Mouse (Mus musculus): ENCODE data around the gene Ankrd63. TPM values are rescaled to one million over a fixed set of nuclear protein-coding genes. Genes with fewer than 3 reads are reported as not detected.
A peak's percentile ranks its signal among the peaks of the same experiment; 100 is the strongest.

Ankrd63 gene
- total and polyA plus RNA-seq, 2 experiments = not detected

DNA sequence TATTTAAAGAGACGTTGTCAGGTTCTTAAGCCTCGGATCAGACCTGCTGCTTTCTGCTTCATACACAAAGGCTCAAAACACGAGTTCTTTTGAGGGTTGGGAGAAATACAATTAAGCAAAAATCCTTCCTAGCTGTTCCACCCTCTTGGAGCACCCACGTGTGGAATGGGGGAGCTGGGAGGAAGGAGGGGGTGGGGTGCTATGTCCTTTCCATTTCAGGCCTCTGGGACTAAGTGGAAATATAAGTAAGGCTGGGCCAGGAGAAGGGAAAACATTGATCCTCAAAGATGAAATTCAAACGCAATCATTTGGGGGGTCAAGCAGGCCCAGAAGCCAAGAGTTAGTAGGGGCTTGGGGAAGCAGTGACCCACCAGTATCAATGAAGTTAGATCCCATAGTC lies 2.6 kb downstream of the Ankrd63 start:
- Histone ChIP-seq H3K27me3 (ENCODE audit: control insufficient read depth, insufficient read depth, low read length) (peaks cover 27% of the 10 kb centered on the region), H3K4me3 (ENCODE audit: insufficient read depth, low read depth, low read length) (no peak overlapping the region), H3K79me2 (ENCODE audit: control insufficient read depth, insufficient read depth, low read length) (no peaks in the 10 kb centered on the region), H3K9ac (ENCODE audit: low read depth, low read length) (no peak overlapping the region), H3K4me1 (ENCODE audit: control insufficient read depth, insufficient read depth, low read length) (peaks cover 9% of the 10 kb centered on the region), H3K36me3 (ENCODE audit: control insufficient read depth, insufficient read depth, low read length) (no peaks in the 10 kb centered on the region), H3K27ac (replicated peaks; ENCODE audit: insufficient read depth, low read depth, low read length) (no peak overlapping the region)
- 27% methylated on average over 5 of the region's 5 CpGs for WGBS
- DNase-seq (ENCODE audit: extremely low read depth, low read depth, low spot score) = no peak
- TF ChIP-seq POLR2A (IDR thresholded peaks at IDR 0.05; ENCODE audit: extremely low read depth, insufficient read depth, low read length) (no peak), CTCF (IDR thresholded peaks at IDR 0.05; ENCODE audit: low read depth, low read length) (no peak)

DNA sequence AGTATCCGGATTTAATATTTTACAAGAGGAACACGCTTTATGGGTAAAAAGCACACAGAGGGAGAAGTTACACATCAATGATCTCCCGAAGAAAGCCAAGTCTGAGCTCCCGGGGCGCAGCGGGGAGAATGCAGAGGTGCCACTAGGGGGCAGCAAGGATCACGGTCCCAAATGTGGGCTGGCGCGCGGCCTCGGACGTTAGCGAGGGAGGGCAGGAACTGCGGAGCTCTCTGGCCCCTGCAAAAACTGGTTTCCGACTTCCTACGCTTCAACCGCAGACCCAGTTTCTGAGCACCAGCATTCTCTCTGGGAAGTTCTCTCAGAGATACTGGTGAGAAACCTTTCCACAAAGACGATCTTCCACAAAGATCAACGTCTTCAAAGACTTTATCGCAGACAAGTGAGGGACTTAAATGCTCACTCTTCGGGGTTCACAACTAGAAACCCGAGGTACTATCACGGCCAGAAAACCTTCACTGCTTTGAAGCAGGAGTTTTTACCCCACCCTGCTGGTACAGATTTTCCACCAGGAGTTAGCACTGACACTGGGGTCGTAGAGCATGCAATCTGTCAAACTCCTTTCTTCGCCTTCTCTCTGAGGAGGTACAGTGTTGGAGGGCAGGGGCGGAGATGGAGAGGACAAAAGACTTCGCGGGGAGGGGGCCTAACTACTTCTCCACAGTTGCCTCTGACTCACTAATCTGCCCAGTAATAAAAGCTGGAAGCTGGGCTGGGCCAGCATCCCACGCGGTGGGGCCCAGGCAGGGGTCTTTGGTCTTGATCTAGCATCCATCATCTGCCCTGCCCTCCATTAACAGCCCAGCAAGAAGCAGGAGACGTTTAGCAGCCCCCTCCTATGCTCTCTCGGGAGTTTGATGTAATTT lies 3.3 kb downstream of the Ankrd63 start:
- Histone ChIP-seq H3K27me3 (ENCODE audit: control insufficient read depth, insufficient read depth, low read length) (peaks cover 27% of the 10 kb centered on the region), H3K79me2 (ENCODE audit: control insufficient read depth, insufficient read depth, low read length) (no peaks in the 10 kb centered on the region), H3K4me1 (ENCODE audit: control insufficient read depth, insufficient read depth, low read length) (peaks cover 11% of the 10 kb centered on the region), H3K9ac (ENCODE audit: low read depth, low read length) (no peak overlapping the region), H3K36me3 (ENCODE audit: control insufficient read depth, insufficient read depth, low read length) (no peaks in the 10 kb centered on the region), H3K4me3 (ENCODE audit: insufficient read depth, low read depth, low read length) (no peak overlapping the region), H3K27ac (replicated peaks; ENCODE audit: insufficient read depth, low read depth, low read length) (no peak overlapping the region)
- peak; percentile 89 for TF ChIP-seq CTCF (IDR thresholded peaks at IDR 0.05; ENCODE audit: low read depth, low read length)
- no peak for TF ChIP-seq POLR2A (IDR thresholded peaks at IDR 0.05; ENCODE audit: extremely low read depth, insufficient read depth, low read length)
- peak; percentile 22 for DNase-seq (ENCODE audit: extremely low read depth, low read depth, low spot score)
- 7% methylated on average over 32 of the region's 32 CpGs for WGBS

DNA sequence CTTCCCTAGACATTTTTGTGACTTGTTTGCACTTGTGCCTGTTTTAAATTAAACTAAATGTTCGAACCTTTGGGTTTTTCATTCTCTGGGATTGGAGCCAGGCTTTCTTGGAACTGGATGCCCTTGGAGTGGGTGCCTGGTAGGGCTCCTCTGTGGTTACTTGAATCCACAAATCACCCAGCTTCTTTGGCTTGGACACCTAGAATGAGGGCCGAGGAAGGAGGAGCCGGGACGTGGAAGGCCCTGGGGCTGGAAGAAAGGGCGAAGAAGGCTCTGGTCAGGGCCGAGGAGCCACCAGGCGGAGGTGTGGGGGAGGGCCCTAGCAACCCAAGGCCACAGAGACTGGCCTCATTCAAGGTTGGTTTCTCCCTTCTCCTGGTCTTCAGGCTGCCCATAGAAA lies 5.8 kb downstream of the Ankrd63 start:
- no peaks in the 10 kb centered on the region for H3K79me2 ChIP-seq (ENCODE audit: control insufficient read depth, insufficient read depth, low read length)
- H3K27me3 ChIP-seq (ENCODE audit: control insufficient read depth, insufficient read depth, low read length) = peaks cover 12% of the 10 kb centered on the region
- H3K4me3 ChIP-seq (ENCODE audit: insufficient read depth, low read depth, low read length) = no peak overlapping the region
- TF ChIP-seq POLR2A (IDR thresholded peaks at IDR 0.05; ENCODE audit: extremely low read depth, insufficient read depth, low read length) (no peak), CTCF (IDR thresholded peaks at IDR 0.05; ENCODE audit: low read depth, low read length) (no peak)
- no peak overlapping the region for H3K9ac ChIP-seq (ENCODE audit: low read depth, low read length)
- WGBS = 53% methylated on average over 7 of the region's 7 CpGs
- no peak for DNase-seq (ENCODE audit: extremely low read depth, low read depth, low spot score)
- H3K27ac ChIP-seq (replicated peaks; ENCODE audit: insufficient read depth, low read depth, low read length) = no peak overlapping the region
- H3K36me3 ChIP-seq (ENCODE audit: control insufficient read depth, insufficient read depth, low read length) = no peaks in the 10 kb centered on the region
- peaks cover 8% of the 10 kb centered on the region for H3K4me1 ChIP-seq (ENCODE audit: control insufficient read depth, insufficient read depth, low read length)

DNA sequence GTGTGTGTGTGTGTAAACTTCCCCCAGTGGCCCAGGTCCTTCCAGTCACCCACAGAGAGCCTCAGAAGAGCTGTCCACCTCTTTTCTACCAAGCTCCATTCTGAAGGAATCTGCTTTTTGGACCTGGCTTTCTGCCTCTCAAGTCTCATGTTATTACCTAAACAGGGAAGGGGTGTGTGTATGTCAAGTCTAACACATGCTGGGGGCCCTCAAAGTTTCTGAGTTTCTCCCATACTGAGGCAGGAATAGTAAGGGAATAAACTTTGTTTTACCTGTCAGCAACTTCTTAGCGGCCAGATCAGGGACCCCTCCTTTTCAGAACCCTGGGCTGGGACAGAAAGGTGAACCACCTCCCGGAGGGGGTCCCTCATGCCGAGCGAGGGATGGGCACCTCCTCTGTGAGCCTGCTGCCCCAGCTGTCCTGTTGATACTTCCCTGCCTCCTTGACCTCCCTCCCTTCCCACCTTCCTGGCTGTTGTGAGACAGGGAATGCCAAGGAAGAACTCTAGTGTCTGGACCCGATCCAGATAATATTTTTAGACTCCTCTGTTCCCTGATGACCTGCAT lies 6.4 kb downstream of the Ankrd63 start:
- no peaks in the 10 kb centered on the region for H3K36me3 ChIP-seq (ENCODE audit: control insufficient read depth, insufficient read depth, low read length)
- no peak for DNase-seq (ENCODE audit: extremely low read depth, low read depth, low spot score)
- no peaks in the 10 kb centered on the region for H3K79me2 ChIP-seq (ENCODE audit: control insufficient read depth, insufficient read depth, low read length)
- peaks cover 7% of the 10 kb centered on the region for H3K27me3 ChIP-seq (ENCODE audit: control insufficient read depth, insufficient read depth, low read length)
- no peak overlapping the region for H3K27ac ChIP-seq (replicated peaks; ENCODE audit: insufficient read depth, low read depth, low read length)
- no peak overlapping the region for H3K9ac ChIP-seq (ENCODE audit: low read depth, low read length)
- H3K4me3 ChIP-seq (ENCODE audit: insufficient read depth, low read depth, low read length) = no peak overlapping the region
- TF ChIP-seq CTCF (IDR thresholded peaks at IDR 0.05; ENCODE audit: low read depth, low read length) (no peak), POLR2A (IDR thresholded peaks at IDR 0.05; ENCODE audit: extremely low read depth, insufficient read depth, low read length) (no peak)
- H3K4me1 ChIP-seq (ENCODE audit: control insufficient read depth, insufficient read depth, low read length) = 0 out of 2 replicates have a peak, but pooled peaks cover 6% of the 10 kb centered on the region
- WGBS = 53% methylated on average over 5 of the region's 5 CpGs

DNA sequence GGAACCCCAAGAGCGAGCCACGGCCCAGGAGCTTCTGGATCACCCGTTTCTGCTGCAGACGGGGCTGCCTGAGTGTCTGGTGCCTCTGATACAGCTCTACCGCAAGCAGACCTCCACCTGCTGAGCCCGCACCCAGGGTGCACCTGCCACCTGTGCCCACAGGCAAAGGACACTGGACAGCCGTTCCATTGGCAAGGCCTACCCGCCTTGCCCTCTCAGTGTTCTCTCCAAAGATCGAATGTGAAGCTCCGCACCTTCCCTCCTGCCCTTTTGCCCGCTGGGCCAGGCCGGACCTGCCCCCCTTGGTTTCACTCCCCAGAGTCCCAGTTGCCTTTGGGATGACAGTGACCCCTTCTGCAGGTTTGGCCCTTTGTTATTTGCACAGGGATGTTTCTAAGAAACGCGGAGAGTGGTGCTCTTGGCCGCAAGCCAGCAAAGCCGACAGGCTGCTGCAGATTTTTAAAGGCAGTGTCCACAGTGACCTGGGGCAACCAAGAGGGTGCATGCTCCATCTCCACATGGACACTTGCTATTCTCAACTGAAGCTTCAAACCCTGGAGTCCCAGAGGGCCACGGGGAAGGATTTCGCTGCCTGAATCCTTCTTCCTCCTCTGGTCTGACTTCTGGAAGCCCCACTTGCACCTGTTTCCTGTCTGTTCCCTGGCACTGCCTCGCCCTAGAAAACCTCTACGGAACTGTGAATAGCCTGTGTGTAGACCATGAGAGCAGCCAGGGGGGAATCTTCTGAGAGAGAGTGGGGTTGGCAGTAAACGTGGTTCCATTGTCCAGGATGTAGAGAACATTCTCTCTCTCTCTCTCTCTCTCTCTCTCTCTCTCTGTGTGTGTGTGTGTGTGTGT lies 7.1 kb downstream of the Ankrd63 start:
- Histone ChIP-seq H3K4me1 (ENCODE audit: control insufficient read depth, insufficient read depth, low read length) (0 out of 2 replicates have a peak, but pooled peaks cover 6% of the 10 kb centered on the region), H3K27me3 (ENCODE audit: control insufficient read depth, insufficient read depth, low read length) (0 out of 2 replicates have a peak, but pooled peaks cover 2% of the 10 kb centered on the region), H3K4me3 (ENCODE audit: insufficient read depth, low read depth, low read length) (no peak overlapping the region), H3K27ac (replicated peaks; ENCODE audit: insufficient read depth, low read depth, low read length) (no peak overlapping the region), H3K36me3 (ENCODE audit: control insufficient read depth, insufficient read depth, low read length) (no peaks in the 10 kb centered on the region), H3K79me2 (ENCODE audit: control insufficient read depth, insufficient read depth, low read length) (no peaks in the 10 kb centered on the region), H3K9ac (ENCODE audit: low read depth, low read length) (no peak overlapping the region)
- 19% methylated on average over 21 of the region's 21 CpGs for WGBS
- TF ChIP-seq CTCF (IDR thresholded peaks at IDR 0.05; ENCODE audit: low read depth, low read length) (no peak), POLR2A (IDR thresholded peaks at IDR 0.05; ENCODE audit: extremely low read depth, insufficient read depth, low read length) (no peak)
- peak; percentile 45 for DNase-seq (ENCODE audit: extremely low read depth, low read depth, low spot score)
